Mouse (Mus musculus) heart, postnatal 0 days (tissue): ENCODE measurements around the gene Nek9. TPM values are rescaled to one million over a fixed set of nuclear protein-coding genes. Genes with fewer than 3 reads are reported as not detected.

Experiments used
- ATAC-seq: fragments of 200-750 bp; cut with Nextera tagmentation; 2 replicates; pipeline ENCODE4 v1.8.0; 2017; ENCODE audit warnings: low read depth, moderate number of reproducible peaks, moderate library complexity; ENCODE audit not compliant: insufficient read depth
- DNase-seq: peaks from one replicate; pipeline ENCODE4 v3.0.0-alpha.2; 2016; ENCODE audit warnings: low spot score
- H3K27ac ChIP-seq: fragments of 300-500 bp; sonication (generic); 2 replicates; pipeline ENCODE4 v1.5.1; 2014; ENCODE audit warnings: low read depth, mild to moderate bottlenecking
- H3K27me3 ChIP-seq: fragments of 300-500 bp; sonication (generic); 2 replicates; pipeline ENCODE4 v1.6.1; 2014; ENCODE audit warnings: low read length, mixed read lengths; ENCODE audit not compliant: control insufficient read depth, insufficient read depth
- H3K36me3 ChIP-seq: fragments of 300-500 bp; sonication (generic); replicated peaks from 2 replicates; pipeline ENCODE4 v1.6.1; 2014; ENCODE audit warnings: low read length, mixed read lengths; ENCODE audit not compliant: control insufficient read depth, insufficient read depth
- H3K4me1 ChIP-seq: fragments of 300-500 bp; sonication (generic); 2 replicates; pipeline ENCODE4 v1.6.1; 2014; ENCODE audit warnings: antibody characterized with exemption; ENCODE audit not compliant: control insufficient read depth, insufficient read depth
- H3K4me2 ChIP-seq: fragments of 300-500 bp; sonication (generic); 2 replicates; pipeline ENCODE4 v1.6.1; 2014; ENCODE audit warnings: low read depth, mild to moderate bottlenecking, low read length, moderate library complexity
- H3K4me3 ChIP-seq: fragments of 300-500 bp; sonication (generic); 2 replicates; pipeline ENCODE4 v1.5.1; 2014; ENCODE audit warnings: low read depth, low read length
- H3K9ac ChIP-seq: fragments of 300-500 bp; sonication (generic); replicated peaks from 2 replicates; pipeline ENCODE4 v1.6.1; 2014; ENCODE audit warnings: low read depth, low read length, mixed read lengths
- H3K9me3 ChIP-seq: fragments of 300-500 bp; sonication (generic); replicated peaks from 2 replicates; pipeline ENCODE4 v1.6.1; 2016; ENCODE audit warnings: low read length; ENCODE audit not compliant: control insufficient read depth
- CTCF ChIP-seq: IDR thresholded peaks from 2 replicates; pipeline ENCODE4 v1.5.1; 2016; ENCODE audit warnings: antibody characterized with exemption, control low read depth, low read depth
- EP300 ChIP-seq: IDR thresholded peaks from 2 replicates; pipeline ENCODE4 v1.6.1; 2016; ENCODE audit warnings: antibody characterized with exemption, low read depth
- WGBS: fragments of 180-500 bp; shearing (Covaris S2); extraction: QIAGEN DNeasy Blood & Tissue Kit; methylation state at CpG from one replicate; pipeline ENCODE4 v1.1.7; 2014; 5-methylcytosine and 5-hydroxymethylcytosine counted together
- polyA plus RNA-seq: library from polyadenylated mRNA; unstranded; fragments of >200 nt; fragmentation: Nextera tagmentation; extraction: Ambion mirVana; gene quantifications from 2 replicates; pipeline ENCODE4 v1.2.1, GENCODE M21; 2015
- total RNA-seq: library from RNA; depleted of rRNA; stranded (reverse); fragments of >200 nt; gene quantifications from 2 replicates; pipeline ENCODE4 v1.2.3, GENCODE M21; 2014; ENCODE audit warnings: low replicate concordance

Gene Nek9
- total and polyA plus RNA-seq, 2 experiments from 2014 or later: 14.2 to 45.2 TPM

- Histone ChIP-seq H3K4me1 (peaks cover 19% of the 10 kb centered on the region), H3K27ac (peak overlapping the region; percentile 92), H3K27me3 (no peaks in the 10 kb centered on the region), H3K9me3 (no peaks in the 10 kb centered on the region), H3K4me2 (peak overlapping the region; percentile 68), H3K9ac (peak overlapping the region; percentile 95), H3K4me3 (peak overlapping the region; percentile 94), H3K36me3 (peaks cover 40% of the 10 kb centered on the region)
- ATAC-seq (peak; percentile 42), DNase-seq (no peak)
- TF ChIP-seq CTCF (no peak), EP300 (no peak)
- WGBS: under 1% methylated on average over 42 of the region's 42 CpGs
Observed at GRCm38 (mm10) chr12:85338815-85339214, 347 bp downstream of the Nek9 start.

DNA sequence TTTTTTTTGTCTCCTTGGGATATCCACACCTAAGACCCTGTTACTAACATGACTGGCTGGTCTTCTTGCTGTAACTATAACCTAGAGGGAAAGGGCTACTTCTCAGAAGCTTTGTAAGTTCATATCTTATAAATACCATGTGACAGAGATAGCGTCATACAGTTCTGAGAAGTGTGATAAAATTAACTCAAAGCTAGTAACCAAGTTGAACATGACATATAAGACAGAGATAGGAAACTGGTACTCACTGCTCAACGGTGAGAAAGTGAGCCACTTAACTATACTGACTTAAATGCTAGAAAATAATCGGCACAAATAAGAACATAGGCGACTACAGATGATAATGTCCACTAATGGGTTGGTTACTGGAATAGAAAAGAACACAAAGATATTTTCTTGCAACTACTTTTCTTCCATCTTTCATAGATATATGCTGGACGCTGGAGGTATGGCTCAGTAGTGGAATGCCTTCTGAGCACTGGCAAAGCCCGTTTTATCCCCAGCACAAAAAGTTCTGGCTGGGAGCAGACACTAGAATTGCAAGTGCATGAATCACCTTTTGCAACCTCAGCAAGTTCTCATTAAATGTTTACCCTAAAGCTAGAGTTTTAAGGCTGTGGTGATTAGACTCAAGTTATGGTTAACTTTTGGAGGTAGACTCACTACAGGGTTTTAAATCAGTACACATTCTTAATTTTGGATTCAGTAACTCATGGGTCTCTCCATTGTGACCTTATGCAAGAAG, 1.4 kb downstream of the Nek9 start:
- Histone ChIP-seq H3K9ac (no peak overlapping the region), H3K36me3 (peaks cover 51% of the 10 kb centered on the region), H3K9me3 (no peaks in the 10 kb centered on the region), H3K4me1 (peaks cover 19% of the 10 kb centered on the region), H3K4me2 (peak overlapping the region; percentile 68), H3K27me3 (no peaks in the 10 kb centered on the region), H3K27ac (peak overlapping the region; percentile 20; the same call in 1 of the 2 replicates), H3K4me3 (peak overlapping the region; percentile 94)
- no peak for TF ChIP-seq CTCF
- DNase-seq: no peak
- ATAC-seq: no peak
- WGBS: 38% methylated on average over 6 of the region's 6 CpGs

DNA sequence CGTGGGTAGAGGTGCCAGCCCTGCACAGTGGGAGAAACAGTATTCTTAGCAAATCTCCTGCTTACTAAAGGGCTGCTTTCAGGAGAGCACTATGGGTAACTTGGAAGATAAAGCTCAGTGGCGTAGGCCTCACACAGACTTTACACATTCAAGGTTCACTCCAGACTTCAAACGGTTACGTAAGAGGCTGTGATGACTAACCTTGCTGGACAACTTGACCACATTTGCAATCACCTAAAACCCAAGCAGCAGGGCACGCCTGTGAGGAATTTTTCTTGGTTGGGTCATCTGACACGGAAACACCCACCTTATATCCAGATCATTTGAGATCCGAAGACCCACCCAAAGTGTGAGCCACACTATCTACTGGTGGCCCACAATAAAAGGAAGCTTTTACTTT, 9.0 kb downstream of the Nek9 start:
- ATAC-seq (no peak), DNase-seq (no peak)
- Histone ChIP-seq H3K4me3 (no peak overlapping the region), H3K27ac (no peak overlapping the region), H3K27me3 (no peaks in the 10 kb centered on the region), H3K9ac (no peak overlapping the region), H3K4me2 (no peak overlapping the region), H3K36me3 (peaks cover 88% of the 10 kb centered on the region), H3K9me3 (no peaks in the 10 kb centered on the region), H3K4me1 (no peaks in the 10 kb centered on the region)
- TF ChIP-seq EP300: no peak
- TF ChIP-seq CTCF: no peak
- 84% methylated on average over 7 of the region's 7 CpGs for whole genome bisulfite sequencing

- H3K4me3 ChIP-seq: no peak overlapping the region
- H3K27me3 ChIP-seq: no peaks in the 10 kb centered on the region
- no peak overlapping the region for H3K4me2 ChIP-seq
- peak; percentile 78 for ATAC-seq
- no peak overlapping the region for H3K9ac ChIP-seq
- 0 out of 2 replicates have a peak overlapping the region, but pooled peaks have one; percentile 26 for H3K27ac ChIP-seq
- no peaks in the 10 kb centered on the region for H3K4me1 ChIP-seq
- WGBS: 33% methylated on average over 3 of the region's 3 CpGs
- H3K9me3 ChIP-seq: no peaks in the 10 kb centered on the region
- DNase-seq: no peak
- TF ChIP-seq EP300 (no peak), CTCF (no peak)
- peaks cover 97% of the 10 kb centered on the region for H3K36me3 ChIP-seq
Observed at GRCm38 (mm10) chr12:85308651-85309050, 30.5 kb downstream of the Nek9 start.

- Histone ChIP-seq H3K4me1 (no peaks in the 10 kb centered on the region), H3K4me2 (peak overlapping the region; percentile 45), H3K36me3 (peaks cover 96% of the 10 kb centered on the region), H3K4me3 (peak overlapping the region; percentile 18), H3K9me3 (no peaks in the 10 kb centered on the region), H3K27ac (peak overlapping the region; percentile 60), H3K27me3 (no peaks in the 10 kb centered on the region), H3K9ac (0 out of 2 replicates have a peak overlapping the region, but pooled peaks have one; percentile 15)
- TF ChIP-seq EP300: no peak
- TF ChIP-seq CTCF: peak; percentile 99
- ATAC-seq (peak; percentile 69), DNase-seq (peak; percentile 90)
- WGBS: 28% methylated on average over 16 of the region's 16 CpGs
Observed at GRCm38 (mm10) chr12:85305247-85305892, 33.8 kb downstream of the Nek9 start.
